Mouse (Mus musculus) frontal cortex, postnatal 10 days (tissue): ENCODE data around the gene Ms4a5.
"Not testable (repeated sequence)": the region's sequence is repeated elsewhere in the genome, so short reads cannot be mapped to it uniquely, and the experiment has no call there.

Source experiments
- DNase-seq, 2 experiments: peaks; one replicate each; pipeline ENCODE4 v3.0.0; 2022; ENCODE audit warnings: low spot score in 2 of 2, mixed read lengths in 1 of 2

Ms4a5 gene

DNA sequence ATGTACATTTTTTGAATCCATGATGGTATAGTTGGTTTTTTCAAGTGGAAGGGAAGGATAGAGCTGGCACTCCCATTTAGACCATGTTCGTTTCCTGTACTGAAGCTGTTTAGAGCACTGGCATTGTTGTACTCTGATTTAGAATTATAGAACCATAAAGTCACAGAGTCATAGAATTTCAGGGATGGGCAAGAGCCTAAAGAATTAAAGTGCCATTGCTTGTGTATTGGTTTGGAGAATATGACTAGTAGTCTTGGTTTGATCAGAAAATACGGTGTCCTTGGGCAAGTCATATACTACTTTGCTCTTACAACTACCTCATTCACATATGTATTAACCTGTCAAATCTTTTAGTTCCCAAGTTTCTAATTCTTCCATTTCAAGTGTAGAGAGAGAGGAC lies at the start of gene Ms4a5:
TSS of gene Ms4a5 (minus strand) at position 101 of the 400 bp plus-strand sequence.
- DNase-seq, result no peak

DNA sequence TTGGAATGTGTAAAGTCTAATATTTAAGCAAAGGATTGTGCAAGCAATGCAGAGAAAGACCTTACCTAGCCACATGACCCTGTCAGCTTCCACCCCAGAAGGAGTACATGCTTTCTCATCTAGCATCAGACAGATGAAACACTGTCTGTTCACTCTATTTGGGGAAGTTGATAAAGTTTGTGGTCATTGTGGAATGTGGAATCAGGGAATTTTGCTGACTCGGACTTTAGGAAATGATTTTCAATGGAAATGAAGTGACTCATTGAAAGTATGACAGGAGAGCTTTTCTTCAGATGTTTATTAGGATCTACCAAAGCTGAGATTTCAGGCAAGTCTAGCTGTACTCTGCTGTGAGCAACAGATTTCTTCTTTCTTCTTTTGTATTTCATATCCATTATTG lies 37.5 kb upstream of the Ms4a5 start:
- no peak for DNase-seq

DNA sequence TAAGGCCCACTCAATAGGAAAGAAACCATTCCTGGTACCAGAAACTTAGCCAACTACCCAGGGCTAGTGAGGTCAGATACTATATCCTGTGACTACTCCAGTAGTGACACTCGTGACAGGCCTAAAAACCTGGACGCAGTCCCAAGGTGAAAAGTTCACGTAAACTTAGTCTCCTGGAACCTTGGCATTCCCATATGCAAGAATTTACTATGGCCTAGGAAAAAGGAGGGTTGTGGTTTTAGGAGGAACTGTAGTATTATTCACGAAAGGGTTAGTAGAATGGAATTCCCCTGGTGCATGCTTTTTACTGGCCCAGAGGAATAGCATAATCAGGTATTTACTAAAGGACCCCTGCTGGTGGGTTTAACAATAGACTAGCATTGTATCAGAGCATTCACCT lies 33.1 kb upstream of the Ms4a5 start:
- no peak for DNase-seq

DNA sequence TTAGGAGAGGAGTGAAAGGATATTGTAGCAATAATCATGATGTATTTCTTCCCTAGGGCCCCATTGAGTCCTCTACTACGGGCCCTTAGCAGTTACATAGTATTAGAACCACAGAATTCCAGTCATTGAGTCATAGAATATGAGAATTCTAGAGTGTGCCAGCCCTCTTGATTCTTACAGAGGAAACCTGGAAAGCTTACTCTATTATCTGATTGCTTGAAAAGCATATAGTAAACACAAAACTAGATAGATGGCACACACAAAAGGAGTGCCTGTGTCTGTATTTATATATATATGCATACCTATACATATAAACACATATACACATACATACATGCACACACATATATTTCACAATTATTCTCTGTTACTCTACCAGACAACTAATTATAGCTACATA lies 30.7 kb upstream of the Ms4a5 start, which contains the start of gene Ms4a14:
TSS of gene Ms4a14 (minus strand) at position 101 of the 400 bp plus-strand sequence.
- no peak for DNase-seq

DNA sequence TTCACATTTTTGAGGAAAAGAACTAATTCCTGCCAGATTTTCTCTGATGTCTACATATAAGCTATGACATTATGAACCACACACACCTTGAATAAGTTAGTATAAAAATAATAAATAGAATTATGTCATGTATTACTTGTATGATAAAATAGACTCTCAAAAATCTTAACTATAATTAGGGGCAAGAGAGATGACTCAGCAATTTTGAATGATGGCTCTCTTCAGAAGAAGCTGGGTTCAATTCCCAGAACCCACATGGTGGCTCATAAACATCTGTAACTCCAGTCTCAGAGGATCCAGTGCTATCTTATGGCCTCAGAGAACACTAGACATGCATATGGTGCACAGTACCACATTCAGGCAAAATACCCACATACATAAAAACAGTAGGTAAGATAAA lies 25.2 kb upstream of the Ms4a5 start:
- DNase-seq, result no peak

DNA sequence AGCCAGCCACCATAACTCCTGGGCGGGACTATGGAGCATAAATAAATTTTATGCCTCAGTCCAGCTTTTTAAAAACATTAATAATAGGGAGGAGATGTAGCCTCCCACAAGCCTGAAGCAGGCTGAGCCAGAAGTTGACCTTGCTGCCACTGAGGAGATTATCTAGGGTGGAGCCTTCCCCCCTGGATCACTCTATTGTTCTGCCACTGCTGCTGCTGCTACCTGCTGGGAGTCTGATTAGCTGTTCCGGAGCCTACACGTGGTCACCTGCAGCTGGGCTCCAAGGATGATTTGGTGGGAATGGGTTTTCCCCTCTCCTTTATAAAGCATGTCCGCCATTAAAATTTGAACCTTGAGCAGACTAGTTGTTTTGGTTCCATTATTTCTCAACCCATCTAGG lies 15.9 kb upstream of the Ms4a5 start:
- not testable (repeated sequence) for DNase-seq

DNA sequence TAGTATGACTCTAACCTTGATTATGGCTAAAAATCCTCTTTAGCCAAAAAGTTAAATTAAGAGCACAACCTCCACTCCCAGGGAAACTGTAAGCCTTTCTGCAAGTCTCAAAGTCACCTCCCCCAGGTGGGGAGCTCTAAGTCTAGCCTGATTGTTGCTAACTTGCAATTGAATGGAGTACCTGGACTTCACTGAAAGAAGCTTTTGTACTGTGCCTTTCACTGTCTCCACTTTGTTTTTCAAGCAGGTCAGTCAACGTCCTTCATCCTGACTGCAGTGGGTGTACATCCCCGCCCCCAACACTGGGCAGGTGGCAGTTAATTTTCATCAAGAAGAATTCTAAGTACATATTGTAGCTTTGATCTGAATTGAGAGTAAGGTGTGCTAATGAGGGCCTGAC lies 15.3 kb upstream of the Ms4a5 start:
- DNase-seq, result no peak

DNA sequence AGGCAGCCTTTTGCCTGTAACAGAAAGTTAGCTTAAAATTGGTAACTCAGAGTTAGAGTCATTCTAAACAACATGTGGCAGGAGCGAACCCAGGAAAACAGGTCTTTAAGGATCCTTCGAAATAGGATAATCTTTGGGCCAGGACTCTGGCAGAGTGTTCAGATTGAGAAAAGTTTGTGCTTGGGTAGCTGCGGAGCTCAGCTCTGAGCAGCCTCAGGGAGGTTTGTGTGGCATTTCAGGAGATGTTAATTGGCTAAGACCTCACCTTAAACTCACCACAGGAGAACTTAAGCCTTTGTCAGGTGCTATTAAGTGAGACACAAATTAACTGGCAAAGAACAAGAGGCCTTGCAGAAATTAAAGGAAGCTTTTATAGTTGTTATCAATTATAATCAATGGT lies 9.9 kb upstream of the Ms4a5 start:
- DNase-seq, result not testable (repeated sequence)

DNA sequence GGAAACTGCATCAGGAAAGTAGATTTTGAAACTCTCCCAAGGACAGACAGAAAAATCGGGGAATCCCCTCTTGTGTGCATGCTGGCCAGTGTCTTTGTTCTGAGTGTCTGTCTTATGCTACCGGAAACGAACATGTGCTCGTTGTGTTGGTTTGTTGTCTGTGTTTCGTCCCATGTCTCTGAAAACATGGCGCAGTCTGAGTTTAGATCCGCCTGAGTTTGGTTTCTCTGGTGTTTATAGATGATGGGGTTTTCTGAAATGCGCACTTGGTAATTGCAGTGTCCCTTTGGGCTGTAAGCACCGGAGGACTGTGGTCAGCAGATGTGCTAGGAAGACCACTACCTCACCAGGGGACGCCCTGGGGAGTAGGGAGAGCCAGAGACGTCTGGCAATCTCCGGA lies 9.3 kb upstream of the Ms4a5 start:
- no peak for DNase-seq

DNA sequence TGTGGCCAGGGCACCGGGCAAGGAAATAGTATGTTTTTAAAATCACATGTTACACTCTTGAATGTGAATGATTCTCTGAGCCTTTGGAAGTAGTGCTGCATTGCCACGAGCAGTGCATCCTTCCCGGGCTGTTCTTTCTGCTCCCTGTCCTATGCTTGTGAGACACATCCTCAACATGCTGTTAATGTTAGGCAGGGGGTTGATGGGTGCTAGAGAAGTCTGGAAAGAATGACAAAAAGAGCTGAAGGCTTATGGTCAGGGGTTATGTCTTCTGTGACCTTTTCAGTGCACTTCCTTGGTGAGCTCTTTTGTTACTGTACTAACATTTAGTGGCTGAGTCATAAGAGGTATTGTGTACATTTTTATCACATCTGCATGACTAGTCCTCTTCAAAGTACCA lies 3.5 kb downstream of the Ms4a5 start:
- no peak for DNase-seq

DNA sequence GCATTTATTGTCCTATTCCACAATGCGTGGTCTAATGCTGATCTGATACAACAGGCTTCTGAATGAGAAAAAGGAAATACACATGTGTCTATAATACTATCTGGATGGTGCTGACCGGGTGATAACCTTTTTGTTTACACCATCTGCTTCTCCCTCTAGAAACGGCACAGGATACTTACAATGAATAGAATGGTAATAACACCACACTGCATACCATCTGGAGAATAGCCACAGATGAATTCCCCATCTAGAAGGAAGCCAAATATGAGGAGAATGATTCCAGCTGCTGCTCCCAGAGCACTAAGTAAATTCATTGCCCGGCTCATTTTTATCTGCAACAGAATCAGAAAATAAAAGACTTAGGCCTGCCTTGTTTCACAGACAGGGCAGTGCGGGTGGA lies 7.2 kb downstream of the Ms4a5 start:
- DNase-seq, result no peak

DNA sequence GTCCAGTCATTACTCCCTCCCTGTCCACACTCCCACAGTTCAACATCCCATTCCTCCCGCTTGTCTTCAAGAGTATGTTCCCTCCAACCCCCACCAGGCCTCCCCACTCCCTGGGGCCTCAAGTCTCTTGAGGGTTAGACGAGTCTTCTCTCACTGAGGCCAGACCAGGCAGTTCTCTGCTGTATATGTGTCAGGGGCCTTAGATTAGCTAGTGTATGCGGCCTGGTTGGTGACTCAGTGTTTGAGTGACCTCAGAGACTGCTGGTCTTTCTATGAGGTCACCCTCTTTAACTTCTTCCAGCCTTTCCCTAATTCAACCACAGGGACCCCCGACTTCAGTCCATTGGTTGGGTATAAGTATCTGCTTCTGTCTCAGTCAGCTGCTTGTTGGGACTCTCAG lies 16.7 kb downstream of the Ms4a5 start:
- DNase-seq, result no peak

DNA sequence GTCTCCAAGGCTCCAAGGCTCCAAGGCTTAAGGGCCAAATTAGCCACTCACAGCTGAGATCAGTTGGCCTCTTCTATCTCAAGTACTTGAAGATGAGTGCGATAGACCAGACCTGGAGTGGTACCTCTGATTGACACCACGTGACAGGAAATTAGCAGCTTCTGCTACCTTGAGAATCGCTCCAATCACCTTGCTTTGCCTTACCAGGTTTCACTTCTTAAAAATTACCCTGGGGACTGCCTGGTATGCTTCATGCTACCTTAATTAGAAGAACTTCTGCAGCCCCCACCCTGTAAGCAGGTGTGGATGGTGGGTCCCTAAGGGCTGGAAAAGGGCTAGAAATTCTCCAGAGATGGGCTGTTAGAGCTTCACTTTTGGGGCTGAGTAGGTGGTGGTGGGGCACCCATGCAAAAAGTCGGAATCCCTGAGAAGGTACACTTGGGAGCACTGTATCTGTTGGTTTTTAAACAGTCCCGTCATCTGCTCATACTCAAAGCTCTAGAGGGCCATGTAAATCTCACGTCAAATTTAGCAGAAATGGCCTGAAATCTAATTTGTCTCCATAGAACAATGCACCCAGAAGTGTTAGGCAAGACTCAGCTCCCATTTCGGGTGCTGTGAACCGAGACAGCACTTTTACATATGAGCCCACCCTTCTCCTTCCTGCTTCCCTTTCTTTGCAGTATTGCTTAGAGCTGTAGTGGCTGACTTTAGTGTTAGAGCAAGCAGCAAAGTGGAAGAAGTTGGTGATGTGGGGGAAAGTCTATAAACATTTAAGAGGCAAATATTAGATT lies 17.4 kb downstream of the Ms4a5 start, which contains the start of gene Ms4a1:
TSS of gene Ms4a1 (minus strand) at position 190 of the 794 bp plus-strand sequence.
- DNase-seq, result no peak

DNA sequence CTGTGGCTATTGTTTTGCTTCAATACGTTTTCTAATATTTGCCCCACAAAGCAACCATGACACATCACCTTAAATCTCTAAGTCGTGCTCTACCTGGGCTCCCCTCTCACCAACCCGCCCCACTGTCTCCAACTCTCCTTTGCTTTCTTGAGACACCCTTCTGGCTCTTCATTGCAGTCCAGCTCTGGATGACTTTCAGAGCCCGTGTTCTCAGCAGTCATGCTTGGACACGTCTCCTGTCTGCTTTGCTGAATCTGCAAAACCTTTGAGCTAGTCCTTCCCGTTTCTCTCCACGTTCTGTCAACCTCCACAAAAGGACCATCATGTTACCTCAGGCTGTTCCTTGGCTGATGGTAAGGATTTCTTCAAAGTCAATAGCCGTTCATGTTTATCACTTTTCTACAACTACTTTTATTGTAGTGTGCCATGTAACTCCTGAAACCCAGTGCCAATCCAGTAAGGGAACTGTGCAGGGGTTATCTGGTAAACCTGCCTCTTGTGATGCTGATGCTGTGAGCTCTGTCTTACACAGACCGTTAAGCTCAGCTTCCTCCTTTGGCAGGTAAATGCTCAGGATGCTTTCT lies 19.0 kb downstream of the Ms4a5 start:
- no peak for DNase-seq

DNA sequence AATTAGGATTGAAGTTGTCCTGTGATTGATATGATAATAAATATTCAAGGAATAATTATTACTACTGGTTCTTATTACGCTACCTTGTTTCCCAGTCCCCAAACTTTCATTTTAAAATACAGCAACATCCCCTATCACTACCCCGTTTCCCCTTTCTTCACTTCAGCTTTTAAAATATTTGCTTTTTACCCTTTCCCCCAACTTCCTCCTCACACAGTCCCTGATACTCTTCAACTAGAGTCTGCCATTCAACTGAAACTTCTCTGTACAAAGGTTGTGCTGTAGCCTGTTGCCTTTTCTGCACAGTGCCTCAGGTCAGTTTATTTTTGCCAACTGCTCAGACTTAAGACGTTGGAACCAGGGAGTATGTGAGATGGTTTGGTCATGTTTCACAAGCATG lies 20.1 kb downstream of the Ms4a5 start:
- DNase-seq, result no peak

DNA sequence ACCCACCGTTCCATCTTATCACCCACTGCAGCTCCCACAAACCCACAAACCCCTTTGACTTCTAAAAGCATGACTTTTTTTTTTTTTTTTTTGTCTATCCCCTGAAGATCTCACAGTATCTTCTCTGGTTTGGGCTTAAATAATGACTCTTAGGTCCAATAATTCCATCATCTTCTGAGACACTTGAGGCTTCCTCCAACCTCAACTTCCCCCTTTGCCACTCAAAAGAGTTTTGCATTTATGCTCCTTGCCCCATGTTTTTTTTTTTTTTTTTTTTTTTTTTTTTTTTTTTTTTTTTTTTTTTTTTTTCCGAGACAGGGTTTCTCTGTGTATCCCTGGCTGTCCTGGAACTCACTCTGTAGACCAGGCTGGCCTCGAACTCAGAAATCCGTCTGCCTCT lies 20.7 kb downstream of the Ms4a5 start:
- not testable (repeated sequence) for DNase-seq

DNA sequence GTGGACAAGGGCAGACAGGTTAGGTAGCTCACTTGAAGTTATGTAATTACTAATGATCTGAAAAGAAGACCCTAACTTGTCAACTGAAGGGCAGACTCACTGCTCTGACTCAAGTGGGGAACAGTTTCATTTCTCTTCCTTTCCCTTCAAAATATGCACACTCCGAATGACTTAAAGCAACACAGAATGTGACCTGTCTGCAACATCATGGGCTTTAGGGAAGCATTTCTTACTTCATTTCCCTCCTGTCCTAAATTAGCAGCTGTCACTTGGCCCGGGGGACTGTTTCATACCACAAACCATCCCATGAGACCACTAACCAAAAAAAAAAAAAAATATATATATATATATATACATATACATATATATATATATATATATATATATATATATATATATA lies 22.2 kb downstream of the Ms4a5 start:
- no peak for DNase-seq

DNA sequence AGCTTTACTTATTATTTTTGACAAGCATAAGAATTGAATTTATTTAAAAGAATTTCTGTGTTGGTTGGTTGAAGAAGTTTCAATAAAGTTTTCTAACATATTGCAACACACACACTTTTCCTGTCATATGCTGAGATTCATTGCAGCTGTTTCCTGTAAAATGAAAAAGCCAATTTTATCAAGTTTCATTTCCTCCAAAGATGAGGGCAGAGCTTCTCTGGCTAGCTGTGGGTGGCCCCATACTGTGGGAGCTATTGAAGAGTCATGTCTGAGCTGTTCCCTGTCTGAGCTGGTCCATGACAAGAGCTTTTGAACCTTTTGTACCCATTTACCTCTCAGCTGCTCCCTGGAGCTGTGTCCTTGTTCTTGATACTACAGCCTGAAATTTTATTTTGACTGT lies 39.4 kb downstream of the Ms4a5 start:
- DNase-seq, result no peak

DNA sequence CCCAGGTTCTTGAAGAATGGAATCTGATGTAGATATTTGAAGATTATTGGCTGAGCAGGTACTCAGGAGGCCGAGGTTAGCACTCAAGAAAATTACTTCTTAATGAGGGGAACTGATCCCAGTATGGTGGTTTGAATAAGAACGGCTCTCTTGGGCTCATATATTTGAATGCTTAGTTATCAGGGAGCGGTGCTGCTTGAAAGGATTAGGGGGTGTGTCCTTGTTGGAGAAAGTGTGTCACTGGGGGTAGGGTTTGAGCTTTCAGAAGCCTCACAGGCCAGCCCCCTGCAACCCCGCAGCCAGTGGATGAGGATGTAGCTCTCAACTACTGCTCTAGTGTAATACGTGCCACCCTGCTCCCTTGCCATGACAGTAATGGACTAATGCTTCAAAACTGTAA lies 41.1 kb downstream of the Ms4a5 start:
- DNase-seq, result no peak

DNA sequence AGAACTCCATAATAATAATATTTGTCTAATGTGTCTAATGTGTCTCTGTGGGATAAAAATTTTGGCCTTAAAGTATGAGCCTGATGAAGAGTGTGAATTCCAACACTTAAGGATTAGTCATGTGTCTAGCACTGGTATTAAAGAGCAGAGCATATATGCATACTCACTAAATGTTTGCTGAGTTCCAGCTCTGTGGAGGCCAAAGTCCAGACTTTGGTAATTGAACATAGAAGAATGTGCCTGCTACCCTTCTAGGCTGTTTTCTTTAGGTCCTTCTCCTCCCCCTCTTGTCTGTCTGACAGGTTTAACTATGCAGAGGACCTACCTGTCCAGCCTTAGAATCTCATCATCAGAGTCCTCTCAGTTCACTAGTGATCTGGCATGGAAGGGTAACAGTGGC lies 47.9 kb downstream of the Ms4a5 start:
- DNase-seq, result no peak

DNA sequence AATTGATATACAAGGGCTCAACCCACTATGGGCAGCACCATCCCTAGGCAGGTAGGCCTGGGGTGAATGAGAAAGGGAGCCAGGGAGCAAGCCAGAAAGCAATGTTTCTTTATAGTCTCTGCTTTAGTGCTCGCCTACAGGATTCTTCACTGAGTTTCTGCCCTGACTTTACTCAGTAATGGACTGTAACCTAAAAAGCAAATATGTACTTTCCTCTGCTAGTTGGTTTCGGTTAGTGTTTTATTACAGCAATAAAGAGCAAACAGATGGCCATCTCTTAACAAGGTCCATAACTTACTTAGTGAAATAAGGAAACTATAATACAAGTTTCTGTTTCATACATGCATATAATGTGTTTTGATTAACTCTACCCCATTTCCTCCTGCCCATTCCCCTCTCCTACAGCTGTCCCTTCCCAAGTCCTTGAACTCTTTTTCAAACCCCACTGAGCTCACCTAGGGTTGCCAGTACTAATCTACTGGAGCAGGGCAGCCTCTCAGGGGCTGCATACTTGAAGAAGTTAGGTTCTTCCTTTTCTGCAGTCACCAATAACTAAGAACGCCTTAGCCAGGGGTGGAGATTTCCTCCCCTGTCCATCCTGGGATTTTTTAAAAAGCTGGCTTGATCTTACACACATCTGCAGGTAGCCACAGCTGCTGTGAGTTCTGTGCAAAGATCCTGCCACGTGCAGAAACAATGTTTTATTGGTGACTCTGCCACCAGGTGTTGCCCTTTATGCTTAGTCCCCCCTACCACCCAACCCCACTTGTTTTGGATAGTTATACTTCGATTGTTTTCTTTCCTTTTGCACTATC lies 48.5 kb downstream of the Ms4a5 start:
- no peak for DNase-seq

DNA sequence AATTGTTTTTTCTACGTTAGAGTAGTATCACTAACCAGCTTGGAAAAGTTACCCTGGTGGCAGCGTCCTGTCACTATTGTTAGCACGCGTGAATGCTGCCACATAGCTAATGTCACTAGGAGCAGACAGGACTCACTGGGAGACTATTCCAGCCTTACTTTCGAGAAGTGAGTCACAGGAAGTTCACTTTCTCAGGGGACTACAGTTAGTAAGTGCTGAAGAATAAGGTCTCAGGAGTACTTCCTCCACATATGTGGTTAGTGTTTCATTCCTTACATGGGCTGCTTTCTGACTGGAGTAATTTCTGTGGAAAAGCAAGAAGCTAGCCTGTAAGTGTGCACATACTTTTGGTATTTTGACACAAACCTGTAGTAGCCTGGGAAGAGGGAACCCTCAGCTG lies 49.4 kb downstream of the Ms4a5 start:
- DNase-seq, result no peak

DNA sequence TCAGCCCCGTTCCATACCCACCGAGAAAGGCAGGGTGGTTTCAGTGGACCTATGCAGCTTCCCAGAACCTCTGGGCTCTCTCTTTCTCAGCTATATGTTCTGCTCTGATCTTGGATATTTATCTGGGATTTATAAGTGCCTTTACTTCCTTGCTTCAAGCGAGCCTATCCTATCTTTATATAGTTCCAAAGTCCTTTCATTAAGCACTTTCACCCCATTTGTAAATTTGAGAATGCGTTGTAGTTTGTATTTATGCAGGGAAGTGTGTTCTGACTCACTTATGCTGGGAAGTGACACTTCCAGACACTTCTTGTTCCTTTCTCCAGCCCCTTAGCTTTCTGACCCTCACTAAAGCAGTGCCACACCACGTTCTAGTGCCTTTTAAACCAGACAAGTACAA lies 51.3 kb downstream of the Ms4a5 start, which contains the start of gene Ms4a12:
TSS of gene Ms4a12 (minus strand) at position 101 of the 400 bp plus-strand sequence.
- no peak for DNase-seq
